Mouse (Mus musculus) lung, postnatal 0 days (tissue): Measurements from ENCODE around the gene Gm19402.

Experiments
- CTCF ChIP-seq: IDR thresholded peaks from 2 replicates; pipeline ENCODE4 v1.5.1; 2016; ENCODE audit warnings: antibody characterized with exemption, mild to moderate bottlenecking
- EP300 ChIP-seq: IDR thresholded peaks from 2 replicates; pipeline ENCODE4 v1.6.1; 2016; ENCODE audit warnings: antibody characterized with exemption, mild to moderate bottlenecking, control low read depth

GRCm38 (mm10) chr10:77735928-77736327, 45.4 kb upstream of the Gm19402 start:
- TF ChIP-seq CTCF: no peak
- no peak for TF ChIP-seq EP300
